Mouse (Mus musculus): ENCODE data around the gene Pccb. TPM values are rescaled to one million over a fixed set of nuclear protein-coding genes. Genes with fewer than 3 reads are reported as not detected.

The Pccb gene
- total RNA-seq, 4 experiments from 2014 or later: 55.7 to 66.5 (median 62.8) TPM

GRCm38 (mm10) chr9:101045710-101046338 lies 11.1 kb upstream of the Pccb start:
- no peak for DNase-seq (ENCODE audit: low spot score in 2 of 2)

- DNase-seq (ENCODE audit: low spot score in 2 of 2): no peak
These were observed 7.6 kb upstream of the Pccb start for GRCm38 (mm10) chr9:101042249-101042648.

- no peak for DNase-seq (ENCODE audit: low spot score in 2 of 2)
These were observed 6.8 kb upstream of the Pccb start for GRCm38 (mm10) chr9:101041508-101041907.

GRCm38 (mm10) chr9:101038634-101039033 lies 3.9 kb upstream of the Pccb start:
- no peak for DNase-seq (ENCODE audit: low spot score in 2 of 2)

- no peak for DNase-seq (ENCODE audit: low spot score in 2 of 2)
These were observed 2.7 kb upstream of the Pccb start for GRCm38 (mm10) chr9:101037396-101037795.

GRCm38 (mm10) chr9:101036876-101037275 lies 2.2 kb upstream of the Pccb start:
- no peak for DNase-seq (ENCODE audit: low spot score in 2 of 2)

- no peak for DNase-seq (ENCODE audit: low spot score in 2 of 2)
These were observed 1.3 kb upstream of the Pccb start for GRCm38 (mm10) chr9:101035836-101036596.

- DNase-seq (ENCODE audit: low spot score in 2 of 2): no peak
These were observed 794 bp downstream of the Pccb start for GRCm38 (mm10) chr9:101033761-101034447.

- DNase-seq (ENCODE audit: low spot score in 2 of 2): no peak
These were observed 15.9 kb downstream of the Pccb start for GRCm38 (mm10) chr9:101018768-101019167.

GRCm38 (mm10) chr9:101017734-101018516 lies 16.8 kb downstream of the Pccb start:
- no peak for DNase-seq (ENCODE audit: low spot score in 2 of 2)

- no peak for DNase-seq (ENCODE audit: low spot score in 2 of 2)
These were observed 19.4 kb downstream of the Pccb start for GRCm38 (mm10) chr9:101015324-101015723.

GRCm38 (mm10) chr9:101012433-101012832 lies 22.3 kb downstream of the Pccb start:
- no peak for DNase-seq (ENCODE audit: low spot score in 2 of 2)

GRCm38 (mm10) chr9:101005866-101006265 lies 28.8 kb downstream of the Pccb start:
- no peak for DNase-seq (ENCODE audit: low spot score in 2 of 2)

GRCm38 (mm10) chr9:101003302-101003701 lies 31.4 kb downstream of the Pccb start:
- no peak for DNase-seq (ENCODE audit: low spot score in 2 of 2)

- no peak for DNase-seq (ENCODE audit: low spot score in 2 of 2)
These were observed 31.9 kb downstream of the Pccb start for GRCm38 (mm10) chr9:101002841-101003240.

GRCm38 (mm10) chr9:101002053-101002452 lies 32.6 kb downstream of the Pccb start:
- no peak for DNase-seq (ENCODE audit: low spot score in 2 of 2)

GRCm38 (mm10) chr9:100997138-100997537 lies 37.6 kb downstream of the Pccb start:
- DNase-seq (ENCODE audit: low spot score in 2 of 2): no peak

GRCm38 (mm10) chr9:100993937-100994336 lies 40.8 kb downstream of the Pccb start:
- DNase-seq (ENCODE audit: low spot score in 2 of 2): no peak

- DNase-seq (ENCODE audit: low spot score in 2 of 2): no peak
These were observed 42.5 kb downstream of the Pccb start for GRCm38 (mm10) chr9:100992191-100992590.

GRCm38 (mm10) chr9:100991321-100991720 lies 43.4 kb downstream of the Pccb start:
- DNase-seq (ENCODE audit: low spot score in 2 of 2): no peak

- DNase-seq (ENCODE audit: low spot score in 2 of 2): no peak
These were observed 44.1 kb downstream of the Pccb start for GRCm38 (mm10) chr9:100990609-100991008.

GRCm38 (mm10) chr9:100987850-100988249 lies 46.8 kb downstream of the Pccb start:
- no peak for DNase-seq (ENCODE audit: low spot score in 2 of 2)
